Mouse (Mus musculus) skeletal muscle tissue, adult 2 months (tissue): ENCODE data around the gene Cadm1.

Source experiments
- DNase-seq: peaks from one replicate; pipeline ENCODE4 v3.0.0-alpha.2; 2012; ENCODE audit warnings: low read depth, low spot score

Cadm1 gene

DNA sequence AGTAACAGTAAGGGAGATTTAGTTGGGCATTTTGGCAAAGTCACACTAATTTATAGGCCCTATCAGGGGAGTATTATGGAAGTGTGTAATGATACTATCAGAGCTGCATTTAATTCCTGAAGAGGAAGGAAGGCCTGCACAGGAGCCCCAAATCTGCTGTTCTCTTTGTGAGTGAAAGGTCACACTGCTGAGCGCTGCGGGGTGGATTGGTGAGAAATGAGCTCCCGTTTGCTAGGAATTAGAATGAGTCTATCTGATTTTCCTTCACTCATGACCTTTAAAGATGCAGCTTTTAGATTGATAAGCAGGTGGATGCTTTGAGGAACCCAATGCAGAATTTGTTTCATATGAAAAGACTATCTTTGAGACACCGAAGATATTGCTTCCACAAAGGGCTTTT is 208.8 kb downstream of the Cadm1 start:
- DNase-seq = no peak

DNA sequence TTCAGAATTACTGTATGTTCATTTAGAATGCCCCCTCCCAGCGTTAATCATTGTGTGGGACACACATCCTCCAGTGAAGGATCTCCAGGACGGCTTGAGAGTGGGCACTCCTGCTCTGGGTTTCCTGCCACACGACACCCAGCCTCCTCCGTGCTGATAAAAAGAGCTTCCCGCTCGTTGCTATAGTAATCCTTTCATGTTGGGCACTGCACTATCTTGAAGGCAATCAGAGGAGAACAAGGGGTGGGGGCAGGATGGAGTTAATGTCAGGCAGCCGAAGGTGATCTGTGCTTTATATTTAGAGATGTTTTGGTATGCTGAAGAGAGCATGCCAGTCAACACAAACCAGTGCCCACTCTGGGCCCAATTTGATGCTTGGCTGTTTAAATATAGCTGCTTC is 209.3 kb downstream of the Cadm1 start:
- no peak for DNase-seq

DNA sequence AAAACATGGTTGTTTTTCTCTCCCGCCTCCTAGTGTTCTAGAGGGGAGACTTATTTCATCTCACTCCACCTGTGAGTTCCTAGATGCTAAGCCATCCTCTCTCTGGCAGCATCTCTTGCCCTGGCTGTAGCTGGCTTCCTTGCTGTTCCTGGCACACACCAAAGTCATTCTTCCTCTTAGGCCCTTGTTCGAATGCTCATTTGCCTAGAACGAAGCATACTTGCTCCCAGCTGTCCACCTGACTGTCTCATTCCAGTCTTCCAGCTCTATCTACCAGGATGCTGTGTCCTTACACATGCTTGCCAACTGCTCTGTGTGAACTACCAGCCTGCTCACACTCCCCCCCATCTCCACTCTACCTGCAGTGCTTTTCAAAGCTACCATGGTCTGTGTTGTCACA is 211.8 kb downstream of the Cadm1 start:
- no peak for DNase-seq

DNA sequence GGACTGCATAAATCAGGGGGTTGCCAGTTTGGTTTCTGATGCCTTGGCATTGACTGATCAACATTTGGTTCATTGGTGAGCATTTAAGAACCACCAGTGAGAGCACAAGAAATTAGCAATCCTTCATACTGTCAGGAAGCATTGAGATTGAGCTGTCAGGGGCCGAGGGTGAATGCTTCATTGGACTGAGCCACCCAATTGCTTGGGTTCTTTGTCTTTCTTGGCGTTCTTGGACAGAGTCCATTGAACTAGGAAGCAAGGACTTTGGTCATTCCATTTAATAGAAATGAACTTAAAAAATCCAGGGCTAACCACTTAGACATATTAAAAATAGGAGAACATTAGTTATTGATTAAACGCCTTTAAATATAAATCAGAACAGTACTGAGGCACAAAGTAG is 214.9 kb downstream of the Cadm1 start:
- no peak for DNase-seq

DNA sequence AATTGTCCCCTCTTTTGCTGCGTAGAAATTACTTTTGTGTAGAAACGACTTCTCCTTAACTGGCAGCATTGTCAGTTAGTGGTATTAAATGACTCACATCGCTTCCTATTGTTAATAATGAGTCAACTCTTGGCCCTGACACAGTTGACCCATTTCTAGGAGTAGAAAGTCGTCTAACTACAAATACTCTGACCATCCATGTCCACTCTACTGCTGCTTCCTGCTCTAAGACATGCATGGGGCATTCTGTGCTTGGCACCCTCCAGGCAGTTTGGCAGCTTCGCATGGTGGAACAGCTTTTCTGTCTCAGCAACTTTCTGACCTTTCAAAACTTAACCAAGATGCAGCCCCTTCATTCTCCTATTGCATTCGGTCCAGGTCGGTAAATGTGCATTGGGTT is 215.7 kb downstream of the Cadm1 start:
- no peak for DNase-seq

DNA sequence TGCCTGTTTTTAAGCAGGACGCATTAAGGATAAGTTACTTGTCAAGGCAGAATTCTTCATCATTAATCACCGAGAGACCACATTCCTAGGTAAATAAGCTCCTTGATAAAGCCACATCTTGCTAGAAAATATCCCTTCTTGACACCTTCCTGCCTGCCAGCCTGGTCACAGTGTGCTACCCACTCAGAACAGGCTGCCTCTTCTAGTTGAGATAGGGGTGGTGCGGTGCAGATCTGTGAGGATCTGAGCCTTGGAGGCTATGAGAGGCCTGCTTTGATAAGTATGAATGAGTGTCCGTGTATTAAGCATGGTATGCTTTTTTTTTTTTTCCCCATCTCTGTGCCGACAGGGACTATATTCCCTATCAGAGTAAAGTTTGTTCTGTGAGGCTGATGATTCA is 219.2 kb downstream of the Cadm1 start:
- no peak for DNase-seq

DNA sequence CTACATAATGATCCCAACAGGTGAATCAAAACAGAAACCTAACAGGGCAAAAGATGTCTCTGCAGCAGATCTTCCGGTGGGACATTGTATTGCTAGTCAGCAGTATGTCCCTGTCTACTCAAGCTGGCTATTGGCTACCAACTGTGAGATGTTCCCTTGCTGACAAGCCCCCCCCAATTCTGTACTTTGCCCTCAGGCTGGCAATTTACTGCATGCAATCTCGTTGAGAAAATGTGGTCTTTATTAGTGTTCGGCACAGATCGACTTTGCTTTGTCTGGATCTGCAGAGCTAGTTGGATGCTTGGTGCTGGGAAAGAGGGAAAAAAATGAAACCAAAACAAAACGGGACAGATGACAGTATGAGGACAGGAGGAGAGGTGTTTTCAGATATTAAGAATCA is 222.5 kb downstream of the Cadm1 start:
- DNase-seq = no peak

DNA sequence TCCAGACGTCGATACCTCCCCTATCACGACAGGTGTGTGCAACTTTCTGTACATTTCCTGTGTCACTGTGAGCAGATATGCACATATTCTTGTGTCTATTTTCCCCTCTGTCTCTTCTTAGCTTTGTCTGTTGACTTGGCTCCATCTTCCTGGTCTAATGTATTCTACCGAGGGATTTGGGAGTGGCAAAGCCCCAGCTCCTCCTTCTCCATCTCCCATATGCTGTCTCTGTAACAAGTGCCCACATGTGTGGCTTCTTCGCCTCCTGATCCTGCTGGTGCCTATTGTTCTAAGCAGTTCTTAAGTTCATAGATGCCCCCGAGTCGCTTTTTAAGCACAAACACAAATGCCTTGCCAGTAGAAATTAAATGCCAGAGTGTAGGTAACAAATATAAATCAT is 223.2 kb downstream of the Cadm1 start:
- no peak for DNase-seq

DNA sequence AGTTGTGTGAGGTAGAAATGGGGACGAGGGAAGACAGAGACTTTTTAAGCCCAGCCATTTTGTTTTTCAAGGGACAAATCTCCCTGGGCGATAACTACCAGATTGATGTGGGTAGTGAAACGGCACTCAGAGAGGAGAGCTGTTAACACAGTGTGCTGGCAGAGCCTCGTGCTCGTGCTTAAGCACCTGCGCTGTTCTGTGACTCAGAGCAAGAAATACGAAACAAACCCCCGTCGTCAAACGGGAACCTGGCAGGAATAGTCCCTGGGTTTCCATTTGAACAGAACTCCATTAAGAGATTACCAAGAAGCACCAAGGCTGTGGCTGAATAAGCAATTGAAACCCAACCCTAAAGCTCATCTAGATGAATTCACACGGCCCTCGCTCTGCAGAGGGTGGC is 225.1 kb downstream of the Cadm1 start:
- no peak for DNase-seq

DNA sequence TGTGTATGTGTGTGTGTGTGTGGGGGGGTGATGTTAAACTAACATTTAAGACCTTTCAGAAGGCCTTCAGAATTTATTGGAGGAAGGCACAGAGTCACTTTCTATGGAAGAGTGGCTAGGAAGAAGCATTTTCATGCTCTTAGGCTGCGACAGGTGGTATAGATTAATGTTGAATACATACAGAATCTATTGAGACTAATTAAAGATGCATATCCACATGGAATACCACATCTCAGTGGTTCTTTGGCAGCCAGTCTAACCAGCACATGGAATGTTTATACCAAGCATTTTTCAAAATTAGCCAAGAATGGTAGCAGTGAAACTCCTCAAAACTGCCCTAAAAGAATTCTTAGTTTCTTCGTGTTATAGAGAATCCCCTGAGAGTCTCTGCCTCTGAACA is 227.8 kb downstream of the Cadm1 start:
- no peak for DNase-seq

DNA sequence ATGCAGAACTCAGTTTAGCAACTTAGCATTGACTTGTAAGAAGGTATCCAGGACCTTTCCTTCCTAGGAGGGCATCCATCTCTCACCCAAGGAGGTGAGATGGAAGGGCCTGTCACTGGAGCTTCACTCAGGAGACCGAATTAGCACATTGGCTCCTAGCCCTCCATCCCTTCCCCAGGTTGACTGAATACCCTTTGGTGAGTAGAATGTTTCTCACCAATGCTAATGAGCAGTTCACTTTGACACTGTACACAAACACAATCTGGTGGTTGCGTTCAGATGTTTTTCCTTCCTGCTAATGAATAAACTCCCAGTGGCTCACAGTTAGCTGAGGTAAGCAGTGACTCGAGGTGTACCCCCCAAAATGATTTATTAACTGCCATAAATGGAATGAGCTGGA is 228.3 kb downstream of the Cadm1 start:
- no peak for DNase-seq

DNA sequence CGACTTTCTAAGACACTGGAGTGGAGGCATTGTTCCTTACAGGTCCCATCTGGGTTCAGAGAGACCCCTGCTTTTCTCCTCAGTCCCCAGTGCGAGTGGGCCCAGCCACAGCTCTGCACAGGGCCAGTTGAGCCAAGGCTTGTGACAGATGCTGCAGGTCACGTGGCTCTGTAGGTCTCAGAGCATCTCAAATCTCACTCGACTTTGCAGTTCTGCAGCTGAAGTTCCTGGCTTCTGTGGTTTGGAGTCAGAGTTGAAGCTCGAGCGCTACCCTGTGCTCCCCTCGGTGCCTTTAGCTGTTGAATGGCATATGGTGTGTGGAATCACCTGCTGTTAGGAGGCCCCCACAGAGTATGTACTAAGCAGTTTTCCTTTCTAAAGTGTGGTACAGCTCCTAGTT is 229.8 kb downstream of the Cadm1 start:
- peak; percentile 59 for DNase-seq

DNA sequence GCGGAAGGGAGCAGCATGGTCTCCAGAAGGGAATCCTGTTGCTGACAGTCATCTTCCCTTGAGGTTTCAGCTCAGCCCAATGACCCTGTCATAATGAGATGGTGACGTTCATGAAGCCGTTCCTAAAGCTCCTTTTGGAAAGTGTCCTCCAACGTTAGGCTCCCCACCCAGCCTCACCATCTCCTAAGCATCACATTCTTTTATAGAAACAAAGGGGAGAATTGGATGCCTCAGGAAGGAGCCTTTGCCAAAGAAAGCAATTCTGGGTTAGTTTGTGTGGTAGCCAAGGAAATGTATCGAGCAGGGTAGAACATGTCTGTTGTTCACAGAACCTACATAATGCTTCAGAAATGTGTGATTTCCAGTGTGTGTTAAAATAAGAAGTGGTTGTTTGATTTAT is 231.6 kb downstream of the Cadm1 start:
- no peak for DNase-seq

DNA sequence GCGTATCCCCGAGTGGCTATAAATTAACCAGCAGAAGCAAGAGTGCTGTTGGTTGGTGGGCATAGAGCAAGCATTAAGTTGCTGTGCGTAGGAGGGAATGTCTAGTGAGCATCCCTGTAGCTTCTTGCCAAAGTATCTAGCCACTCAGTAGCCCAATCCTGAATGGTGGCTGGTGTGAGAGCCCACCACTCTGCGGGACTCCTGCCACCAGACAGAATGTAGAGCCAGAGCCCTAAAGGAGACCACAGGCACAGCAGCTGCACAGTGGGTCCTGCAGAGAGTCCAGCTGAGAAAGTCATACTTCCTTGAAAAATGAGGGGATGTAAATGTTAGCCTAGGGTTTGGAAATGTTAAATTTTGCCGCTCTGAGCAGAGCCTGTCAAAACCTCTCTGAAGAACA is 232.9 kb downstream of the Cadm1 start:
- no peak for DNase-seq

DNA sequence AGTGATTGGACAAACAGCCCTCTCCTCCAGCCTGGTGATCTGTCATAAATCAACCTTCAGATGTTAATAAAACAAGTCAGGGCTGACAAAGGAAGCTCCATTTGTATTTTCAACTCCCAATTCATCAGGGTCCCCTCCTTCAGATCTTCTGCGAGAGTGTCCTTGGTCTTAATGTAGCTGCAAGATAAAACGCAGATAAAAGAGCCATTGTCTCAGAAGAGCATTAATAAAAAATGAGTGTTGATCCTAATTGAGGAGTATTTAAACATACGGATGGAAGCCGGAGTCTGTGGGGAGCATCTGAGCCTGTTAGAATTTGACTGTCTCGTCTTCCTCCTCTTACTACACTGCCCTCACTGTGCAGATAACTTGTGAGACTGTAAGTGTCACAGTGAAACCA is 234.9 kb downstream of the Cadm1 start:
- no peak for DNase-seq

DNA sequence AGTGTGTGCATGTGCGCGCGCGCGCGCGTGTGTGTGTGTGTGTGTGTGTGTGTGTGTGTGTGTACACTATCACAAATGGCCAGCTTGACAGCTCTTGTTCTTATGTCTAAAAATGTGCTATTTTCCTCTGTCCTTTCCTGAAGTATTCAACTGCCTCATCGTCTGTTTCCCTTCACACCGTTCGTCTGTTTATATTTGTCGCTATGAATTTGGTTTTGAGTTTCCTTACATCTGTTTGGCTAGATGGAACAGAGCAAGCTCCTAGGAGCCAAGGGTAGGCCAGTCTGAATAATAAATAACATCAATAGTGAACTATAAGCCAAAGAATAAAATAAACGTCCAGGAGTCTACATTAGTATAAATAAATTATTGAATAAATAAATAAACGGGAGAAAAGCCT is 235.3 kb downstream of the Cadm1 start:
- DNase-seq = no peak

DNA sequence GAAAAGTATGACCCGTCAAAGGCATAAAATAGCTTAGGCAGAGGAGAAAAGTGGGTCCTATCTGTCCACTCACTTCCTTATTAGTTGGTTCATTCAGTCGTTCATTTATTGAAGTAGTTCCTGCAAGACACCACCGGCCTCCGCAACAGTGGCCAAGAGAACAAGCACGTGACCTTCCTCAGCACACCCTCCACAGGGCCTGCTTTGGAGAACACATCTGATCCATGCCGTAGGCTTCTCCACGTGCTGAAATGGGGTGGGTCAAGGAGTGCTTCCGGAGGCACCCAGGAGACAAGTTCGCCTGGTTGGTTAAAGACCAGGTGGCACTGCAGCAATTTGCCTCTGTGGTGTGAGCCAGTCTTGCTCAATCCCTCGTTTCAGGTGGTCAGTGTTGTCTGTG is 236.4 kb downstream of the Cadm1 start:
- DNase-seq = no peak

DNA sequence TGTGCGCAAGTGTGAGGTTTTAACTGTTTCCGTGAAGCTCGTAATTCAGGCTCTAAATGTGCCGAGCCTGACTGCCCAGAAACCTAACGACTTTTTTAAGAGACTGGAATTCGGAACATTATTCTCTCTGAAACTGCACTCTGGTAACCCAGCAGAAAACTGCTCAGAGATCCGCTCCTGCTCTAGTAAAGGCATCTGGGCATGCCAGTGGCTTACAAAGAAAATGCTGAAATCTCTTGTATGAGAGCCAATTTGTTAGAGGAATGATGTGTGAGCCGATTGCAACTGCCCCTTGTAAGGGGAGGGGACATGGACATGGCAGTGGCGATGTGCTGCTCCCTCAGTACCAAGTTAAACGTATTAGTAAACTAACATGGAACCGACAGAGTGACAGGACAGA is 240.9 kb downstream of the Cadm1 start:
- DNase-seq = no peak

DNA sequence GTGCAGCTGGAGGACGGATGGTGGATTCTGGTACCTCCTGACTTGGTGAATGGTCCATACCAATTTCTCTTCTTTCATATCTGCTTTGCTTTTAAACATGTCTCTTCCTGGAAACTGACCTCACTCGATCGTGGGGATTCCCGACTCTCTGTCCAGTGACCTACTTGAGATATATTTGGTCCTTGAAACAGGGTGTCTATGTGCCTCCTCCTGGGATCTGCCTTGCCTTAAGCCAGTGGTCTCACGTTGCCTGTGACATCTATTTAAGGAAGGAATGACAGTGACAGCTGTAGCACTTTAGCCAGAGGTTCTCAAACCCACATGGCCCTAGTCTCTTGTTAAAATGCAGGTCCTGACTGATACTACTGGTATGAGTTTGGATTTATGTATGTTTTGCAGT is 242.0 kb downstream of the Cadm1 start:
- peak; percentile 94 for DNase-seq

DNA sequence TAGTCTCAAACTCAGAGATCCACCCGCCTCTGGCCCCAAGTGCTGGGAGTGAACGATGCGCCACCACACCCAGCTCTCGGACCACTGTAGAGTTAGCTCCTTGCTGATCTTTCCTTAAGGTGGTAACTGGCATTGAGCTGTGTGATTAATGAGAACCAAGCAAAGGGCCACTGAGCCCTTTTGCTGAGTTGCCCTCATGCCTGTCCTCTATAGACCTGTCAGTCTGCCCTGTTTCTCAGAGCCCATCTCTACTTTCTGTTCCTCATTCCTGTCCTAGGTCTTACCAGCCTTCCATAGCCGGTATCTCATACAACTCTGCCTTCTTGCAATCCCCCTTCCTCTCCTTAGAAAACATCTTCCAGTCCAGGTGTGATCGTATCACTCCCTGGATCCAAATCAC is 242.8 kb downstream of the Cadm1 start:
- peak; percentile 39 for DNase-seq

DNA sequence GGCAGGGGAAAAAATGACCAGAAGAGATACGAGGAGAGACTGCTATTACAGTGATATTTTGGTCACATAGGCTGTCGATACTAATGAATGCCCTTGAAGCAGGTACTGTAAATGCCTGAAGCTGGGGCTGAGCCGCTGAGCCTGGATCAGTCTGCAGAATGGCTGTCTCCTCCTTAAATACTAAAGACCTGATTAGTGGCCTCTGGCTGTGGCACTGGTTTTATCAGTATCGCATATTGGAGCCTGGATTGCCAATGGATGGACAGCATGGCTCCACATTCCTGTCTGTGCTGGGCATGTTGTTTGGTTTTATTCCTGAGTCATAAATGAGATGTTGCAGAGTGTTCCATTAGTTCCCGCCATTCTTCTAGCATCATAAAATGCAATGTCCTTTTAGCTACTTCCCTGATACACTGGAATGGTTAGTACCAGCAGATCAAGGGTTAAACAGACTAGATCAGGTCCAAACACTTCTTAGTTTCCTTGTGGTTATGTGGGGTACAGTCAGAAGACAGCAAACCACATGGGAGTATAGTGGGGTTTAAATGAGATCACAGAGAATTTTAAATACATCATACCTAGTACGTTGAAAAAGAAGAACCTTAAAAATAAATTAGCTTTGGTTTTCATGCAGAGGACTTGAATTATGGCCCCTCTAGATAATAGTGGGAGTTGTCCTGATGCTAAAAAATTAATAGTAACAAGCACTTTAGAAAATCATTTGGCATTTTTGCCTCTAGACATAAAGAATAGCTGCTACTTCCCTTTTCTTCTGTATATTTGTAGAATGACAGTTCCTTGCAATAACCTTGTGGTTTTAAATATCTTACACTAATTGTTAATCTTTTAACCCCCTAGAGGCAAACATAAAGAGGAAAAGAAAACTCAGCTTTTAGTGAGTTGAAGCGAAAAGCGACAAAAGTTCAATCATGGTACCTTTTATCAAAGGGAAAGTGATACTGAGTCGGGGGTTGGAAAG is 247.3 kb downstream of the Cadm1 start:
- DNase-seq = no peak

DNA sequence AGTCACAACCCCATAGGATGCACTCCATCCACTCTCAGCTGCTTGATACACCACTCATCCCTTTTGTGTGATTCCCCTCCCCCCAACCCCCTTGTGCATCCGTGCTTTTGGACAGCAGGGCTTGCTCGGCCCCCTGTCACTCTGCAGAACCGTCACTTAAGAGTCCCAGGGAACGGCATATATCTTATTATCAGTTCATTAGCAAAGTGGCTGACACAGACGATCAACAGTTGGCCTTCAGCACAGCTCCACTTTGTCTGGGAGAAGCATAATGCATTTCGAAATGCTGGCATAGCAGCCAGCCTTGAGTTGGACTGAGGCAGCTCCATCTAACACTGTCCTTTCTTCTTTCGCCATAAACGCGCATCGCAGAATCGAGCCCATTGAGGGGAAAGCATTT is 248.5 kb downstream of the Cadm1 start:
- no peak for DNase-seq

DNA sequence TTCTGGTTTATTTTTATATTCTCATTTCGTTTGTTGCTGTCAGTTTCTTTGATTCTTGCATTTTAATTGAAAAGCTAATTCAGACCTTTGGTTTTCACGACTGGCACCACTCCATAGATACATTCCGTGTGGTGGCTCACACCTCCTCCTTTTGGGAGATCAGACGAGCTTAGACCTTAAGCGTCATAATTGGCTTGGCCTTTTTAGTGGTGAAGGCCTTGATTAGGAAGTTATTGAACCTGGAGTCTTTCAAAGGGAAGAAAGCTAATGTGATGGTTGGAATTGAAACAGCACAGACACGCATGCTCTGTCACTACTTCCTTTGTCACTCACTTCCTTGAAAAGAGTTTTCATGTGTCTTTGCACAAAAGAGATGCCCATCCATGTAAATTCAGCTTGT is 249.3 kb downstream of the Cadm1 start:
- DNase-seq = no peak

DNA sequence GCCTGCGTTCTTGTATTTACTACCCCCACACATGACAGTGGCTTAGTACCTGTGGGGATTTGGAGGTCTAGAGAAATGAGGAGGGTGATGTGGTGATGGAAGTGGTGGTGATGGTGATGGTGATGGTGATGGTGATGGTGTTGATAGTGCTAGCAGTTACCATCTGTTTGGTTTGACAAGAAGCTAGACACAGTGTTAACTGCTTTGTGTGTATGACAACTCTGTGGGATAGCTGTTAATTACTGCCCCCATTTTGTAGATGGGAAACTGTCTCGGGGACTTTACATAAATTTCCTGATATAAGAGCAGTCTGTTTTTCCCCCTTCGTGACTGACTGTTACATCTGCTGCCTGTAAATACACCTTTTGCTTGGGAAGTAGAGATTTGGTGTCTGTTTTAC is 256.7 kb downstream of the Cadm1 start:
- DNase-seq = no peak
